Mouse (Mus musculus) ES-E14 (cell line): ENCODE data around the gene Poll.

Source experiments
- CHD2 ChIP-seq: IDR thresholded peaks from 2 replicates; pipeline ENCODE4 v1.6.1; 2014; ENCODE audit warnings: mild to moderate bottlenecking, low read depth, low read length, inconsistent platforms
- MAFK ChIP-seq: IDR thresholded peaks from 2 replicates; pipeline ENCODE4 v1.6.1; 2014; ENCODE audit warnings: mild to moderate bottlenecking, low read depth, low read length, inconsistent platforms; ENCODE audit not compliant: insufficient read depth
- ZC3H11A ChIP-seq: IDR thresholded peaks from 2 replicates; pipeline ENCODE4 v1.6.1; 2012; ENCODE audit warnings: low read depth, mild to moderate bottlenecking, inconsistent platforms, low read length, borderline replicate concordance

- TF ChIP-seq CHD2 (no peak), MAFK (no peak), ZC3H11A (no peak)
These were observed 5.8 kb upstream of the Poll start for GRCm38 (mm10) chr19:45565925-45566715.
